Mouse (Mus musculus) hindbrain, embryonic 11.5 days (tissue): Measurements from ENCODE around the gene Mtif2. TPM values are rescaled to one million over a fixed set of nuclear protein-coding genes. Genes with fewer than 3 reads are reported as not detected.

Experiments
- polyA plus RNA-seq: library from polyadenylated mRNA; unstranded; fragments of >200 nt; fragmentation: Nextera tagmentation; extraction: Ambion mirVana; gene quantifications from 2 replicates; pipeline ENCODE4 v1.2.1, GENCODE M21; 2014

Gene Mtif2
- polyA plus RNA-seq, 1 experiment from 2014 or later: 49.9 TPM

Other genes with a start within 250 kb of the Mtif2 start
- 54.3 and 58.1 TPM in 2 replicates for gene Ccdc88a, start 152.8 kb upstream of the Mtif2 start, polyA plus RNA-seq
- 23.3 and 24.9 TPM in 2 replicates for gene Prorsd1, start 11.4 kb upstream of the Mtif2 start, polyA plus RNA-seq
- 0.17 TPM in 1 of 2 replicates, not detected in the other for gene Clhc1, start 21.5 kb downstream of the Mtif2 start, polyA plus RNA-seq
- gene Rps27a, start 21.7 kb downstream of the Mtif2 start, polyA plus RNA-seq: 957 and 965 TPM in 2 replicates
- 73.7 and 83.9 TPM in 2 replicates for gene Rtn4, start 166.5 kb downstream of the Mtif2 start, polyA plus RNA-seq